Mouse (Mus musculus): Measurements from ENCODE around the gene Otx2.

Otx2 gene

GRCm38 (mm10) chr14:48668761-48669303, 4.8 kb downstream of the Otx2 start:
- DNase-seq = no peak

GRCm38 (mm10) chr14:48668051-48668481, 5.6 kb downstream of the Otx2 start:
- DNase-seq = no peak

- DNase-seq = no peak
Measured at GRCm38 (mm10) chr14:48667396-48667795, 6.2 kb downstream of the Otx2 start.

GRCm38 (mm10) chr14:48666771-48667170, 6.8 kb downstream of the Otx2 start:
- DNase-seq = no peak

- DNase-seq = no peak
Measured at GRCm38 (mm10) chr14:48665816-48666661, 7.6 kb downstream of the Otx2 start.

GRCm38 (mm10) chr14:48664841-48665815, 8.5 kb downstream of the Otx2 start:
- no peak for DNase-seq

GRCm38 (mm10) chr14:48664001-48664810, 9.4 kb downstream of the Otx2 start:
- no peak for DNase-seq

- no peak for DNase-seq
Measured at GRCm38 (mm10) chr14:48663531-48663930, 10.1 kb downstream of the Otx2 start.

GRCm38 (mm10) chr14:48662568-48663236, 10.9 kb downstream of the Otx2 start:
- DNase-seq = no peak

GRCm38 (mm10) chr14:48661646-48662567, 11.7 kb downstream of the Otx2 start:
- no peak for DNase-seq

- no peak for DNase-seq
Measured at GRCm38 (mm10) chr14:48661151-48661550, 12.5 kb downstream of the Otx2 start.

GRCm38 (mm10) chr14:48660593-48660992, 13.0 kb downstream of the Otx2 start:
- DNase-seq = no peak

- no peak for DNase-seq
Measured at GRCm38 (mm10) chr14:48659661-48660060, 14.0 kb downstream of the Otx2 start.

GRCm38 (mm10) chr14:48657241-48657640, 16.4 kb downstream of the Otx2 start:
- no peak for DNase-seq

- no peak for DNase-seq
Measured at GRCm38 (mm10) chr14:48656711-48657110, 16.9 kb downstream of the Otx2 start.

- DNase-seq = no peak
Measured at GRCm38 (mm10) chr14:48655792-48656550, 17.6 kb downstream of the Otx2 start.

GRCm38 (mm10) chr14:48655073-48655791, 18.4 kb downstream of the Otx2 start:
- DNase-seq = no peak

- no peak for DNase-seq
Measured at GRCm38 (mm10) chr14:48654551-48655072, 19.0 kb downstream of the Otx2 start.

Measured in lung, postnatal 36 days (tissue).